Mouse (Mus musculus) layer of hippocampus, adult 18-20 months (tissue): ENCODE data around the gene Eif4e1b. TPM values are rescaled to one million over a fixed set of nuclear protein-coding genes. Genes with fewer than 3 reads are reported as not detected.

ENCODE experiments used
- DNase-seq, 2 experiments: peaks; one replicate each; pipeline ENCODE4 v3.0.0; 2022; ENCODE audit warnings: low spot score in 2 of 2
- total RNA-seq, 2 experiments: library from RNA; stranded (reverse); gene quantifications; 2 replicates each; pipeline ENCODE4 v1.2.3; 2021

Eif4e1b gene
- total RNA-seq, 2 experiments from 2014 or later: not detected

DNA sequence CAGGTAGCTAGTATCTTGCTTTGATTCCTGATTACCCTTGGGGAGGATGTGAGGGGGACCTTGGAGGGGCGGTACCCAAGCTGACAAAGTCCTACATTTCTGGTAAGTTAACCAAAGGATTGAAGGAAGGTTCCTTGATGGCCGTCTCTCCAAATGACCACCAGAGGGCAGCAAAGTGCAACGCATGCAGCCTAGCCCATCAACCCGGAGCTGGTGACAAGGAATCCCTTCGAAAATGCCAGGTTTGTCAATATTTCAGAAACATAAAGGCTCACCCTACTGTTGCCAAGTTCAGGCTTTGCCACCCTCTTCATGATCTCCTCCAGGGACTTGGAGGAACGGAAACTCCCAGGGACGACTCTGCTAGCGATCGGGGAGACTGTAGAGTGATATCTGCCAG lies 15.9 kb downstream of the Eif4e1b start:
- DNase-seq: peak; percentile 79 to 93

GRCm38 (mm10) chr13:54800206-54800605 lies 16.4 kb downstream of the Eif4e1b start:
- peak in 1 of 2 experiments; percentile 59 for DNase-seq

GRCm38 (mm10) chr13:54803010-54803409 lies 19.2 kb downstream of the Eif4e1b start:
- DNase-seq: no peak

- peak; percentile 66 to 81 for DNase-seq
These were observed 21.5 kb downstream of the Eif4e1b start for GRCm38 (mm10) chr13:54805134-54805838.

- no peak for DNase-seq
These were observed 22.7 kb downstream of the Eif4e1b start for GRCm38 (mm10) chr13:54806434-54806976.

DNA sequence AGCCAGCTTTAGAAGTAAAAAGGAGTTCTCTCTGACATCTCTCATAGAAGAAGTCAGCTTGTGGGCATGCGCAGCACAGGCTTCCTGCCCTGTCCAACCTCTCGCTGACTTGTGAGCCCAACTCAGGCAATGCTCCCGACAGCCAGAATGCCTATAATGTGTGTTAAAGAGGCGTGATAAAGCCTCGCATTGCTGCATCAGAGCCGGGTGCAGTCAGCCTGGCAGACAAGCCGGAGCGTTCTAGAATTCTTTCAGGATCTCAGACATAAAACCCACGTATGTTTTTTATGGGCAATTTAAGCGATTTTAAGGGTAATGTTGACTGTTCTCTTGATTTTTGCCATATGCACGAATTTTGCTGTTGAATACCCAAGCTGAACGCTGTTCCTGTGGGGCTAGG lies 24.3 kb downstream of the Eif4e1b start:
- peak in 1 of 2 experiments; percentile 41 for DNase-seq

GRCm38 (mm10) chr13:54811476-54811875 lies 27.7 kb downstream of the Eif4e1b start:
- peak in 1 of 2 experiments; percentile 24 for DNase-seq

DNA sequence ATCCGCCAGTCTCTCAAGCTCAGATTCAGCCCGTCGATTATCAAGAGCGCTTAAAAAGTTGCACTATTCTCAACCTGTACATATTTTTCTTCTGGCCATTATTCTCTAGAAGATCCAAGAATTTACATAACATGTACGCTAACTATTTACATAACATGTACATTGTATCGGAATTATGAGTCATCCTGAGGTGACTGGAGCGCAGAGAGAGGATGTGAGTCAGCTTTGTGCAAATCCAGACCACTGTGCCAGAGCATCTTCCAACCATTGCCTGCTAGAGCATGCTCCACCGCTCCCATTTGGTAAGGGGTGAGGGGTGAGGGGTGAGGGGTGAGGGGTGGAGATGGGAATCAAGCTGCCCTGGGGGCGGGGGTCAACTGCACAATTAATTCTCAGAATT lies 29.6 kb downstream of the Eif4e1b start:
- DNase-seq: no peak

- DNase-seq: no peak
These were observed 34.8 kb downstream of the Eif4e1b start for GRCm38 (mm10) chr13:54818399-54819254.

DNA sequence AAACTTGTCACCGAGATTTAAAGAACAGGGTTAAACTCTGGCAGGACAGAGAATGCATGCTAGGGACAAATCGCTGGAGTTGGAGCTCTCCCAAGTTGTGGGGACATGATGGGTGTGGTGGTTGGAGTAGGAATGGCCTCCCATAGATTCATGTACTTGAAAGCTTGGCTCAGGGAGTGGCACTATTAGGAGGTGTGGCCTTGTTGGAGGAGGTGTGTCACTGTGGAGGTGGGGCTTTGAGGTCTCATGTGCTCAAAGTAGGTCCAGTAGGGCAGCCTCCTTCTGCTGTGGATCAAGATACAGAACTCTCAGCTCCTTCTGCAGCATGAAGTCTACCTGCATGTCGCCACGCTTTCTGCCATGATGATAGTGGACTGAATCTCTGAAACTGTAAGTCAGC lies 37.3 kb downstream of the Eif4e1b start:
- DNase-seq: no peak

DNA sequence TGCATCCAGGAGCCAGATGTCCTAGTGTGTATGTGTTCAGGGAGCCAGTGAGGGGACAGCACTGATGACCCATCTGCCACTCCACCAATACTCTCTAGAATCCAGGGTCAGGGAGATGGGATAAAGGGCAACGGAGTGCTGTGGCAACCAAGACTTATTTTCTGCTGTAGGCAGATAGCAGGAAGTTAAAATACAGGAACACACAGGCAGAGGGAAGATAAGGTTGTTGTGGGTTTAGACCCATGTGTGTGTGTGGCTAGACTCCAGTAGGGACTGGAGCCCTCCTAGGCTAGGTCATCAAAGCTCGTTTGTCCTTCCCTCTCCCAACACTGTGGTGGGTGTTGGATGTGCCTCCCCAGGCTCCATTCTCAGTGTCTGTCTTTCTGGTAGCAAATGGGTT lies 38.1 kb downstream of the Eif4e1b start:
- no peak for DNase-seq

DNA sequence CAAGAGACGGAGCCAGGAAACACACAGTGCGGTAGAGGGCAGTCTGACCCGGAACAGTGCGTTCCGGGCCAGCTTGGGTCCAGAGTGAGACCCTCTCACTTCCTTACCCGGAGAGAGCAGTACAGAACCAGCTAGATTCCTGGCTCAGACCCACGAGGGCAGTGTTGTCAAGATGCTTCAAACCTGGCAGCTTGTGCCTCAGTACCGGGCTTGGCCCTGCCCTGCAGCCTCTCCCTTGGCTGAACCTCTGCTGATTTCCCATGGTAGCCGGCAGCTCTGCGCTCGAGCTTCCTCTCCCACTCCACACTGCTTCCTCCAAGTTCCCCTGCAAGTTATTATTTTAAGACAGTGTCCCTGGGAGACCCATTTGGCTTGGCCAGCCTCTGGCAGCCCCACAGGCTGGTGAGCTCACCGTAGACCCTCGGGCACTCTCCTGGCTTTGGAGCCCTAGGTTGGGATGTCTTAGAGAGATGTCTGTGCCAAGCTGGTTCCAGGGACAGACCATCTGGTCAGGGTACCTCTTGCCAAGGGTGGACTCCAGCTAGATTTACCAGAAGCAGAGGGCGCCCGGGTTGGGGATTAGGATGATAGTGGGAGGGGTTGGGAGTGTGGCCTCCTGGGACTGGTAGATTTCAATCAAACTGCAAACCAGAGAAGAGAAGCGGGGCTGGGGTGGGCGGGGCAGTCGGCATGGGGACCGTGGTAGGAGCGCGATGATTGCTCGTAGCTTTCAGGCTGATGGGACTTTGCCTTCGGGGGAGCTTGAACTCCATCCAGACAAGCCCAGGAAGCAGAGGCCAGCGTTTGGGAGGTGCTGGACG lies 40.5 kb downstream of the Eif4e1b start:
- no peak for DNase-seq

DNA sequence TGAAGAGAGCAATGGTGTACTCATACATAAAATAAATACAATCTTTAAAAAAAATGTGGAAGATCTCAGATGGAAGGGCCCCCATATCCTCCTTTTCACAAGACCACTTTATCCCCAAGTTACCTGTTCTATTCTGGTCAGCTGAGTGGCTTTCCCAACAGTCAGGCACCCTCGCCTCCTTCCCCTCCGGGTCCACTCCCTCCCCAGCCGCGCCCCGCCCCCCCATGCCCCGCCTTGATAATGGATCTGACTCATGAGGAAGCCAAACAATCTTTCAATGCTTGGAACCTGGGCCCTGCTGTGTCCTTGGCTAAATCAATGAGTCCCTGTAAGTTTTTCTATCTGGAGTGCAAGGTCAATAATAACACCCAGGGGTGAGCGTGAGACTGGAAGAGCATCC lies 44.2 kb downstream of the Eif4e1b start:
- DNase-seq: no peak

DNA sequence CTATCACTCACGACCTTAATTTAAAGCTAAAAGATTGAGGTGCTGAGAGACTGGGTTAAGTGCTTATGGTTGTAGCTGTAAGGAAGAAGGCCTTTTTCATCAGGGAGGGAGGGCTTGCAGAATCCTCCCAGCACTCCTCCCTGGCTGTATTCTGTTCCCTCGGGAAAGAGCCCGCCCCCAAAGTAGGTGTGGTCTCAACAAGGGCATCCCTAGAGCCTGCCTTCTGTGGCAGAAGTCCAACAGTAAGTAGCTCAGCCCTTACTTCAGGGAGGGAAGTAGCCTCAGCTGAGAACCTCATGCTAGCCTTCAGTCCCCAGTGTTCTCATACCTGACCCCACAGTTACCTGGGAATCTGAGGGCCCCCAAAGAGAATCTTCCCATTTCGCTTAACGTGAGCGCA lies 44.7 kb downstream of the Eif4e1b start:
- no peak for DNase-seq

- no peak for DNase-seq
These were observed 45.7 kb downstream of the Eif4e1b start for GRCm38 (mm10) chr13:54829450-54829849.

GRCm38 (mm10) chr13:54836351-54837030 lies 52.7 kb downstream of the Eif4e1b start:
- no peak for DNase-seq

DNA sequence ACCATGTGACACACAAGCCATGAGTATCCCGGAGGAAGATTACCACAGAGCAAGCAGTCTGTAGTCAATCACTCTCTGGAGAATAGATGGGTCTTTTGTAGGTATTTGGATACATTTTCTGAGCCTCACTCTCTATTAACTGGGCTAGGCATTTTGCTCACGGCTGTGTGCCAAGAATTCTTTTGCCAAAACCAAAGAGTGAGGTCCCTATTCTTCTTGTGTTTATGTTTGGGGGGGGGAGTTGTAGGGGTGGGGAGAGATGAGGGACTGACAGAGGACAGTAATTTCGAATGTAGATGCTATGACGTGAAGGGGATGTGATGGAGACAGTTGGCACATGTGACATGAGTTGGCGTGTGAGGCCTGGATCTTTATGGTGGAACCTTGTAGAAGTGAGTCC lies 53.3 kb downstream of the Eif4e1b start:
- DNase-seq: no peak

DNA sequence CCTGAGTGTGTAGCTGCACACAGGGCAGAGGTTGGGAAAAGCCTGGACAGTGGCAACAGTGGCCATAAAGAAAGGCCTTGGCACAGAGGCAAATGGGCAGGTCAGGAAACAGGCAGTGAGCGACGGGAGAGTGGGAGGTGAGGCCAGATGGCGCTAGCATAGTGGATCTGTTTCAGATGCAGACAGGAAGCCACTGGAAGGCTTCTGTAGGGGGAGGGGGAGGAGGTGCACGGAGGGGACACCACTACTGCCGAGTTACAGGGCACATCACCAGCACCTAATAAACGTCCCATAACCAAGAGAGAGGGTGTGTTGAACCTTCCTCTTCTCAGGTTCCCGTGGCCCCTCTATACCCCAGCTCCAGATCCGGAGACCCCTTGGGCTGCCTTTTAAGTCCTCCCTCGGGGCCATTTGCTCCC lies 53.7 kb downstream of the Eif4e1b start:
- peak; percentile 52 to 85 for DNase-seq
